Mouse (Mus musculus): ENCODE measurements around the gene 4933424G06Rik. TPM values are rescaled to one million over a fixed set of nuclear protein-coding genes. Genes with fewer than 3 reads are reported as not detected.

Gene 4933424G06Rik
- total and polyA plus RNA-seq, 2 experiments: not detected

GRCm38 (mm10) chr1:36697030-36697429 is 12.9 kb upstream of the 4933424G06Rik start:
- Histone ChIP-seq H3K36me3 (ENCODE audit: control insufficient read depth, insufficient read depth, low read length) (peaks cover 20% of the 10 kb centered on the region), H3K27ac (replicated peaks; ENCODE audit: insufficient read depth, low read depth, low read length) (no peak overlapping the region), H3K4me3 (ENCODE audit: insufficient read depth, low read depth, low read length) (no peak overlapping the region), H3K9ac (ENCODE audit: low read depth, low read length) (no peak overlapping the region), H3K4me1 (ENCODE audit: control insufficient read depth, insufficient read depth, low read length) (peaks cover 4% of the 10 kb centered on the region; the same call in 1 of the 2 replicates), H3K79me2 (ENCODE audit: control insufficient read depth, insufficient read depth, low read length) (0 out of 2 replicates have a peak, but pooled peaks cover under 1% of the 10 kb centered on the region), H3K27me3 (ENCODE audit: control insufficient read depth, insufficient read depth, low read length) (no peaks in the 10 kb centered on the region)
- no peak for DNase-seq (ENCODE audit: extremely low read depth, low read depth, low spot score)
- whole genome bisulfite sequencing: 84% methylated on average over 5 of the region's 5 CpGs
- no peak for TF ChIP-seq POLR2A (IDR thresholded peaks at IDR 0.05; ENCODE audit: extremely low read depth, insufficient read depth, low read length)
- no peak for TF ChIP-seq CTCF (IDR thresholded peaks at IDR 0.05; ENCODE audit: low read depth, low read length)

- Histone ChIP-seq H3K9ac (ENCODE audit: low read depth, low read length) (no peak overlapping the region), H3K27me3 (ENCODE audit: control insufficient read depth, insufficient read depth, low read length) (no peaks in the 10 kb centered on the region), H3K4me3 (ENCODE audit: insufficient read depth, low read depth, low read length) (no peak overlapping the region), H3K36me3 (ENCODE audit: control insufficient read depth, insufficient read depth, low read length) (peaks cover 9% of the 10 kb centered on the region), H3K79me2 (ENCODE audit: control insufficient read depth, insufficient read depth, low read length) (peaks cover 5% of the 10 kb centered on the region), H3K27ac (replicated peaks; ENCODE audit: insufficient read depth, low read depth, low read length) (no peak overlapping the region), H3K4me1 (ENCODE audit: control insufficient read depth, insufficient read depth, low read length) (peaks cover 10% of the 10 kb centered on the region)
- 76% methylated on average over 2 of the region's 2 CpGs for WGBS
- TF ChIP-seq POLR2A (IDR thresholded peaks at IDR 0.05; ENCODE audit: extremely low read depth, insufficient read depth, low read length) (no peak), CTCF (IDR thresholded peaks at IDR 0.05; ENCODE audit: low read depth, low read length) (no peak)
- no peak for DNase-seq (ENCODE audit: extremely low read depth, low read depth, low spot score)
Measured at GRCm38 (mm10) chr1:36707166-36707565, 2.8 kb upstream of the 4933424G06Rik start.

- no peak for TF ChIP-seq POLR2A (IDR thresholded peaks at IDR 0.05; ENCODE audit: extremely low read depth, insufficient read depth, low read length)
- no peak for TF ChIP-seq CTCF (IDR thresholded peaks at IDR 0.05; ENCODE audit: low read depth, low read length)
Measured at GRCm38 (mm10) chr1:36707797-36708196, 2.2 kb upstream of the 4933424G06Rik start.

GRCm38 (mm10) chr1:36708626-36709025 is 1.3 kb upstream of the 4933424G06Rik start:
- no peak overlapping the region for H3K27ac ChIP-seq (replicated peaks; ENCODE audit: insufficient read depth, low read depth, low read length)
- H3K4me3 ChIP-seq (ENCODE audit: insufficient read depth, low read depth, low read length): no peak overlapping the region
- H3K36me3 ChIP-seq (ENCODE audit: control insufficient read depth, insufficient read depth, low read length): peaks cover 9% of the 10 kb centered on the region
- H3K27me3 ChIP-seq (ENCODE audit: control insufficient read depth, insufficient read depth, low read length): no peaks in the 10 kb centered on the region
- H3K79me2 ChIP-seq (ENCODE audit: control insufficient read depth, insufficient read depth, low read length): peaks cover 5% of the 10 kb centered on the region
- H3K4me1 ChIP-seq (ENCODE audit: control insufficient read depth, insufficient read depth, low read length): peaks cover 10% of the 10 kb centered on the region
- TF ChIP-seq POLR2A (IDR thresholded peaks at IDR 0.05; ENCODE audit: extremely low read depth, insufficient read depth, low read length) (no peak), CTCF (IDR thresholded peaks at IDR 0.05; ENCODE audit: low read depth, low read length) (no peak)
- 22% methylated on average over 1 of the region's 1 CpGs for WGBS
- peak; percentile 44 for DNase-seq (ENCODE audit: extremely low read depth, low read depth, low spot score)
- peak overlapping the region; percentile 97; the same call in 1 of the 2 replicates for H3K9ac ChIP-seq (ENCODE audit: low read depth, low read length)

More at GRCm38 (mm10) chr1:36707797-36708196, 2.2 kb upstream of the 4933424G06Rik start:
- Histone ChIP-seq H3K27ac (replicated peaks; ENCODE audit: insufficient read depth, low read depth, low read length) (no peak overlapping the region), H3K36me3 (ENCODE audit: control insufficient read depth, insufficient read depth, low read length) (peaks cover 9% of the 10 kb centered on the region), H3K9ac (ENCODE audit: low read depth, low read length) (no peak overlapping the region), H3K4me1 (ENCODE audit: control insufficient read depth, insufficient read depth, low read length) (peaks cover 10% of the 10 kb centered on the region), H3K4me3 (ENCODE audit: insufficient read depth, low read depth, low read length) (no peak overlapping the region), H3K27me3 (ENCODE audit: control insufficient read depth, insufficient read depth, low read length) (no peaks in the 10 kb centered on the region), H3K79me2 (ENCODE audit: control insufficient read depth, insufficient read depth, low read length) (peaks cover 5% of the 10 kb centered on the region)
- WGBS: 91% methylated on average over 3 of the region's 3 CpGs
- no peak for DNase-seq (ENCODE audit: extremely low read depth, low read depth, low spot score)

- DNase-seq (ENCODE audit: extremely low read depth, low read depth, low spot score): peak; percentile 23
- H3K9ac ChIP-seq (ENCODE audit: low read depth, low read length): peak overlapping the region; percentile 97
- under 1% methylated on average over 33 of the region's 33 CpGs for WGBS
- peak overlapping the region; percentile 67 for H3K27ac ChIP-seq (replicated peaks; ENCODE audit: insufficient read depth, low read depth, low read length)
- peaks cover 10% of the 10 kb centered on the region for H3K4me1 ChIP-seq (ENCODE audit: control insufficient read depth, insufficient read depth, low read length)
- peaks cover 9% of the 10 kb centered on the region for H3K36me3 ChIP-seq (ENCODE audit: control insufficient read depth, insufficient read depth, low read length)
- peaks cover 5% of the 10 kb centered on the region for H3K79me2 ChIP-seq (ENCODE audit: control insufficient read depth, insufficient read depth, low read length)
- no peak for TF ChIP-seq POLR2A (IDR thresholded peaks at IDR 0.05; ENCODE audit: extremely low read depth, insufficient read depth, low read length)
- peak; percentile 34; the same call in 1 of the 2 replicates for TF ChIP-seq CTCF (IDR thresholded peaks at IDR 0.05; ENCODE audit: low read depth, low read length)
- no peaks in the 10 kb centered on the region for H3K27me3 ChIP-seq (ENCODE audit: control insufficient read depth, insufficient read depth, low read length)
- peak overlapping the region; percentile 96 for H3K4me3 ChIP-seq (ENCODE audit: insufficient read depth, low read depth, low read length)
Measured at GRCm38 (mm10) chr1:36709055-36709853, 695 bp upstream of the 4933424G06Rik start.

- Histone ChIP-seq H3K79me2 (ENCODE audit: control insufficient read depth, insufficient read depth, low read length) (peaks cover 5% of the 10 kb centered on the region), H3K27ac (replicated peaks; ENCODE audit: insufficient read depth, low read depth, low read length) (no peak overlapping the region), H3K4me1 (ENCODE audit: control insufficient read depth, insufficient read depth, low read length) (peaks cover 10% of the 10 kb centered on the region), H3K4me3 (ENCODE audit: insufficient read depth, low read depth, low read length) (no peak overlapping the region), H3K27me3 (ENCODE audit: control insufficient read depth, insufficient read depth, low read length) (no peaks in the 10 kb centered on the region), H3K9ac (ENCODE audit: low read depth, low read length) (no peak overlapping the region), H3K36me3 (ENCODE audit: control insufficient read depth, insufficient read depth, low read length) (peaks cover 3% of the 10 kb centered on the region; the same call in 1 of the 2 replicates)
- TF ChIP-seq CTCF (IDR thresholded peaks at IDR 0.05; ENCODE audit: low read depth, low read length): no peak
- TF ChIP-seq POLR2A (IDR thresholded peaks at IDR 0.05; ENCODE audit: extremely low read depth, insufficient read depth, low read length): no peak
- no peak for DNase-seq (ENCODE audit: extremely low read depth, low read depth, low spot score)
- 95% methylated on average over 2 of the region's 2 CpGs for WGBS
Measured at GRCm38 (mm10) chr1:36711104-36711503, 1.2 kb downstream of the 4933424G06Rik start.
